Mouse (Mus musculus) lung, postnatal 0 days (tissue): ENCODE data around the gene Nckipsd. TPM values are rescaled to one million over a fixed set of nuclear protein-coding genes. Genes with fewer than 3 reads are reported as not detected.
A peak's percentile ranks its signal among the peaks of the same experiment; 100 is the strongest.

ENCODE experiments used
- ATAC-seq: fragments of 200-750 bp; cut with Nextera tagmentation; 2 replicates; pipeline ENCODE4 v1.8.0; 2017; ENCODE audit warnings: moderate library complexity
- DNase-seq: peaks from one replicate; pipeline ENCODE4 v3.0.0-alpha.2; 2016; ENCODE audit warnings: low spot score
- H3K27ac ChIP-seq: fragments of 300-500 bp; sonication (generic); 2 replicates; pipeline ENCODE4 v1.5.1; 2014; ENCODE audit warnings: antibody characterized with exemption, mild to moderate bottlenecking, low read length, mixed read lengths
- H3K27me3 ChIP-seq: fragments of 300-500 bp; sonication (generic); replicated peaks from 2 replicates; pipeline ENCODE4 v1.6.1; 2014; ENCODE audit warnings: low read length, mixed read lengths; ENCODE audit not compliant: insufficient read depth
- H3K36me3 ChIP-seq: fragments of 300-500 bp; sonication (generic); 2 replicates; pipeline ENCODE4 v1.6.1; 2014; ENCODE audit warnings: low read length, mixed read lengths; ENCODE audit not compliant: insufficient read depth
- H3K4me1 ChIP-seq: fragments of 300-500 bp; sonication (generic); 2 replicates; pipeline ENCODE4 v1.6.1; 2014; ENCODE audit warnings: antibody characterized with exemption, low read depth, low read length, mixed read lengths; ENCODE audit not compliant: insufficient read depth
- H3K4me2 ChIP-seq: fragments of 300-500 bp; sonication (generic); replicated peaks from 2 replicates; pipeline ENCODE4 v1.6.1; 2014; ENCODE audit warnings: low read depth, mild to moderate bottlenecking, low read length, moderate library complexity, mixed read lengths
- H3K4me3 ChIP-seq: fragments of 300-500 bp; sonication (generic); 2 replicates; pipeline ENCODE4 v1.5.1; 2014; ENCODE audit warnings: low read depth, low read length
- H3K9ac ChIP-seq: fragments of 300-500 bp; sonication (generic); replicated peaks from 2 replicates; pipeline ENCODE4 v1.6.1; 2014; ENCODE audit warnings: low read depth, mild to moderate bottlenecking
- H3K9me3 ChIP-seq: fragments of 300-500 bp; sonication (generic); 2 replicates; pipeline ENCODE4 v1.6.1; 2016; ENCODE audit warnings: low read length, mixed read lengths
- CTCF ChIP-seq: IDR thresholded peaks from 2 replicates; pipeline ENCODE4 v1.5.1; 2016; ENCODE audit warnings: antibody characterized with exemption, mild to moderate bottlenecking
- EP300 ChIP-seq: IDR thresholded peaks from 2 replicates; pipeline ENCODE4 v1.6.1; 2016; ENCODE audit warnings: antibody characterized with exemption, mild to moderate bottlenecking, control low read depth
- WGBS: fragments of 180-500 bp; shearing (Covaris S2); extraction: QIAGEN DNeasy Blood & Tissue Kit; methylation state at CpG from one replicate; pipeline ENCODE4 v1.1.7; 2014; 5-methylcytosine and 5-hydroxymethylcytosine counted together
- polyA plus RNA-seq: library from polyadenylated mRNA; unstranded; fragments of >200 nt; fragmentation: Nextera tagmentation; extraction: Ambion mirVana; gene quantifications from 2 replicates; pipeline ENCODE4 v1.2.1, GENCODE M21; 2015

Nckipsd gene
- polyA plus RNA-seq, 1 experiment from 2014 or later: 10.9 TPM

GRCm38 (mm10) chr9:108780959-108781358 lies 27.2 kb upstream of the Nckipsd start:
- H3K9me3 ChIP-seq: no peaks in the 10 kb centered on the region
- no peaks in the 10 kb centered on the region for H3K36me3 ChIP-seq
- H3K4me2 ChIP-seq: no peak overlapping the region
- TF ChIP-seq CTCF (no peak), EP300 (no peak)
- no peak for DNase-seq
- no peak overlapping the region for H3K27ac ChIP-seq
- ATAC-seq: no peak
- H3K27me3 ChIP-seq: no peaks in the 10 kb centered on the region
- H3K9ac ChIP-seq: no peak overlapping the region
- 20% methylated on average over 5 of the region's 5 CpGs for WGBS
- H3K4me1 ChIP-seq: peaks cover 4% of the 10 kb centered on the region; the same call in 1 of the 2 replicates
- no peak overlapping the region for H3K4me3 ChIP-seq

- DNase-seq (no peak), ATAC-seq (no peak)
- WGBS: 51% methylated on average over 4 of the region's 4 CpGs
- Histone ChIP-seq H3K27ac (no peak overlapping the region), H3K4me3 (no peak overlapping the region), H3K36me3 (no peaks in the 10 kb centered on the region), H3K27me3 (no peaks in the 10 kb centered on the region), H3K4me2 (no peak overlapping the region), H3K9me3 (no peaks in the 10 kb centered on the region), H3K9ac (no peak overlapping the region), H3K4me1 (peaks cover 9% of the 10 kb centered on the region; the same call in 1 of the 2 replicates)
- TF ChIP-seq EP300: no peak
- TF ChIP-seq CTCF: no peak
Measured at GRCm38 (mm10) chr9:108781891-108782290, 26.3 kb upstream of the Nckipsd start.

GRCm38 (mm10) chr9:108782836-108783547 lies 25.2 kb upstream of the Nckipsd start:
- Histone ChIP-seq H3K27ac (peak overlapping the region; percentile 90; the same call in 1 of the 2 replicates), H3K9me3 (no peaks in the 10 kb centered on the region), H3K9ac (0 out of 2 replicates have a peak overlapping the region, but pooled peaks have one; percentile 23), H3K4me2 (peak overlapping the region; percentile 71), H3K36me3 (no peaks in the 10 kb centered on the region), H3K4me1 (peaks cover 10% of the 10 kb centered on the region; the same call in 1 of the 2 replicates), H3K4me3 (peak overlapping the region; percentile 90), H3K27me3 (no peaks in the 10 kb centered on the region)
- no peak for ATAC-seq
- TF ChIP-seq EP300: no peak
- TF ChIP-seq CTCF: no peak
- 21% methylated on average over 9 of the region's 9 CpGs for WGBS
- no peak for DNase-seq

- peak within 1 kb of the TSS; percentile 71 for H3K4me2 ChIP-seq
- H3K36me3 ChIP-seq: no peaks in the 10 kb centered on the region
- peak within 1 kb of the TSS; percentile 90 for H3K27ac ChIP-seq
- peak within 1 kb of the TSS; percentile 88 for H3K9ac ChIP-seq
- H3K27me3 ChIP-seq: no peaks in the 10 kb centered on the region
- TF ChIP-seq EP300 (no peak; the same call in 1 of the 2 replicates), CTCF (no peak)
- H3K9me3 ChIP-seq: no peaks in the 10 kb centered on the region
- peak within 1 kb of the TSS; percentile 90 for H3K4me3 ChIP-seq
- WGBS: under 1% methylated on average over 56 of the region's 56 CpGs
- ATAC-seq (peak; percentile 99), DNase-seq (peak; percentile 97)
- peaks cover 15% of the 10 kb centered on the region; the same call in 1 of the 2 replicates for H3K4me1 ChIP-seq
Measured at GRCm38 (mm10) chr9:108783548-108784463, 24.4 kb upstream of the Nckipsd start, which contains the start of gene Ip6k2. Gene Ip6k2, plus strand, starts transcription at chr9:108783796.

GRCm38 (mm10) chr9:108785416-108785815 lies 22.8 kb upstream of the Nckipsd start:
- Histone ChIP-seq H3K4me3 (no peak overlapping the region), H3K9me3 (no peaks in the 10 kb centered on the region), H3K9ac (no peak overlapping the region), H3K36me3 (no peaks in the 10 kb centered on the region), H3K4me2 (peak overlapping the region; percentile 71; the same call in 1 of the 2 replicates), H3K27ac (no peak overlapping the region), H3K27me3 (no peaks in the 10 kb centered on the region), H3K4me1 (peaks cover 15% of the 10 kb centered on the region; the same call in 1 of the 2 replicates)
- no peak for DNase-seq
- no peak for ATAC-seq
- TF ChIP-seq EP300 (no peak), CTCF (no peak)

- 37% methylated on average over 1 of the region's 1 CpGs for WGBS
- no peak for TF ChIP-seq CTCF
- H3K27me3 ChIP-seq: no peaks in the 10 kb centered on the region
- peaks cover 15% of the 10 kb centered on the region; the same call in 1 of the 2 replicates for H3K4me1 ChIP-seq
- no peaks in the 10 kb centered on the region for H3K9me3 ChIP-seq
- no peak overlapping the region for H3K4me2 ChIP-seq
- no peak for ATAC-seq
- peak overlapping the region; percentile 20; the same call in 1 of the 2 replicates for H3K27ac ChIP-seq
- DNase-seq: peak; percentile 45
- no peaks in the 10 kb centered on the region for H3K36me3 ChIP-seq
- no peak overlapping the region for H3K9ac ChIP-seq
- H3K4me3 ChIP-seq: no peak overlapping the region
Measured at GRCm38 (mm10) chr9:108786494-108786893, 21.7 kb upstream of the Nckipsd start.
